Mouse (Mus musculus) gastrocnemius, postnatal 10 days (tissue): Measurements from ENCODE around the gene Rps29. TPM values are rescaled to one million over a fixed set of nuclear protein-coding genes. Genes with fewer than 3 reads are reported as not detected.

Experiments
- DNase-seq: peaks from one replicate; pipeline ENCODE4 v3.0.0; 2021; ENCODE audit warnings: mixed read lengths
- microRNA-seq, 2 experiments: library from miRNA; unstranded; fragments of <30 nt; microRNA quantifications; one replicate each; pipeline ENCODE4 v1.2.0; 2021
- total RNA-seq, 2 experiments: library from RNA; stranded (reverse); gene quantifications; 2 replicates each; pipeline ENCODE4 v1.2.3; 2021

Gene Rps29
- total RNA-seq, 2 experiments from 2014 or later: 1,302 to 1,393 TPM

GRCm38 (mm10) chr12:69129634-69130310, 29.2 kb downstream of the Rps29 start:
- no peak for DNase-seq

- DNase-seq: no peak
Observed at GRCm38 (mm10) chr12:69127626-69128025, 31.4 kb downstream of the Rps29 start.

- DNase-seq: no peak
Observed at GRCm38 (mm10) chr12:69127170-69127569, 31.8 kb downstream of the Rps29 start.

- DNase-seq: no peak
Observed at GRCm38 (mm10) chr12:69125066-69125465, 33.9 kb downstream of the Rps29 start.

- no peak for DNase-seq
Observed at GRCm38 (mm10) chr12:69122801-69123200, 36.2 kb downstream of the Rps29 start.

- no peak for DNase-seq
Observed at GRCm38 (mm10) chr12:69119908-69120307, 39.1 kb downstream of the Rps29 start.

Small RNA genes lying within 50 kb of the gene (microRNA-seq; reads per million reads assigned to microRNA genes)
- gene Gm47287 (0 reads per million in 2 experiments), gene Gm47295 (0.25 to 1.9 reads per million in 2 experiments)

Other genes starting within 250 kb of the Rps29 start
- gene Lrr1, start 9.6 kb upstream of the Rps29 start, total RNA-seq: 1 to 10 TPM in 1 of 2 experiments, under 1 TPM in 1; 0.56 to 1.3 TPM
- 100 to 1,000 TPM; 336 to 338 TPM for gene Rpl36al, start 24.9 kb upstream of the Rps29 start, total RNA-seq
- gene Mgat2, start 25.0 kb upstream of the Rps29 start, total RNA-seq: 10 to 100 TPM; 16.9 to 21.3 TPM
- 1 to 10 TPM; 2.7 to 3.4 TPM for gene Gm49383, start 37.9 kb upstream of the Rps29 start, total RNA-seq
- under 1 TPM; 0.61 to 0.70 TPM for gene Dnaaf2, start 39.2 kb upstream of the Rps29 start, total RNA-seq
- gene Gm49384, start 45.1 kb upstream of the Rps29 start, total RNA-seq: 1 to 10 TPM; 2.7 to 3.6 TPM
- 1 to 10 TPM; 2.2 to 3.2 TPM for gene Pole2, start 69.0 kb upstream of the Rps29 start, total RNA-seq
- 10 to 100 TPM; 10.1 to 13.5 TPM for gene Klhdc1, start 82.0 kb upstream of the Rps29 start, total RNA-seq
- gene Klhdc2, start 137.5 kb upstream of the Rps29 start, total RNA-seq: 10 to 100 TPM; 76.3 to 87.7 TPM
- gene Nemf, start 198.0 kb upstream of the Rps29 start, total RNA-seq: 10 to 100 TPM; 21.3 to 23.4 TPM
- gene Arf6, start 213.0 kb upstream of the Rps29 start, total RNA-seq: 10 to 100 TPM; 42.5 to 52.1 TPM
- under 1 TPM; 0.45 to 0.54 TPM for gene Gm9887, start 213.3 kb upstream of the Rps29 start, total RNA-seq